Mouse (Mus musculus): Measurements from ENCODE around the gene Cenpu. TPM values are rescaled to one million over a fixed set of nuclear protein-coding genes. Genes with fewer than 3 reads are reported as not detected.

Gene Cenpu
- 1 to 10 TPM; 2.6 TPM for total RNA-seq (2021)
- long read RNA-seq, experiment 1, partial matches to known transcripts = 0 of 1 reads
- long read RNA-seq, experiment 1, other reads (novel, unspliced or antisense) = 1 of 1 reads
- long read RNA-seq, experiment 2, partial matches to known transcripts = 0 of 3 reads
- long read RNA-seq, experiment 2, other reads (novel, unspliced or antisense) = 2 of 3 reads

DNA sequence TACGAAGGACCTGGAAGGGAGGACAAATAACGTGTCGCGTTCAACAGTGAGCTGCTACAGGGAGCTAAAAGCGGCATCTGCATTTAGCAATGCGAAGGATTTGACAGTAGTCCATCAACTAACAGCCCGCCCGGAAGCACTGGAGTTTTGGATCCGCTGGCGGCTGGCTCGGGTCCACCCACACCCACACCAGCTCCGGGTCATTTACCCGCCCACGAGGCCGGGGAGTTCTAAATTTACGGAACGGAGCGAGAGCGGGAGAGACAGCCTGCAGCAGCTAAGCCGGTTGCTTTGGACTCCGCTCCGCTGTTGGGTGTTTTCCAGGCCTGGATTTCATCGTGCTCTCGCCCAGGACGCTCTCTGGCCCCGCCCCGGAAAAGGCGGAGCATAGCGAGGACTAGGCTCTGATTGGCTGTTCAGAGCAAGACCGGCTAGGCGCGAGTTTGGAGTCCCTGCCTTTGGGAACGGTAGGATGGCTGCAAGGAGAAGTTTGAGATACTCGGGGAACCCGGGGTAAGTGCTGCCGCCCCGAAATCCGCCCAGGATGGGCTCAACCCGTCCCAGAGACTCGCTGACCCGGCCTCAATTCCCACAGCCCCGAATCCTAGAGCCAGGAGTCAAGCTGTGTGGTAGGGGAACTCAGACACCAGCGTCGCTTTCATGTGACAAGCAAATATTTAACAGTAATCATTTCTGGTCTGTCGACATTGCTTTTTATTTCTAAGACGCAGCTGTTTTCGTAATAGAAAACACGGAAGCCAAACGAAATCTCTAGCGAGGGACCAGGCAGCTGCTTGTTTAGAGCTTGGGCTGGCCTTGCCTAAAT, at the start of gene Cenpu:
Gene Cenpu, plus strand, starts transcription at position 414 of the 826 bp plus-strand sequence.
- peak; percentile 100 for DNase-seq (ENCODE audit: low spot score in 2 of 2)

DNA sequence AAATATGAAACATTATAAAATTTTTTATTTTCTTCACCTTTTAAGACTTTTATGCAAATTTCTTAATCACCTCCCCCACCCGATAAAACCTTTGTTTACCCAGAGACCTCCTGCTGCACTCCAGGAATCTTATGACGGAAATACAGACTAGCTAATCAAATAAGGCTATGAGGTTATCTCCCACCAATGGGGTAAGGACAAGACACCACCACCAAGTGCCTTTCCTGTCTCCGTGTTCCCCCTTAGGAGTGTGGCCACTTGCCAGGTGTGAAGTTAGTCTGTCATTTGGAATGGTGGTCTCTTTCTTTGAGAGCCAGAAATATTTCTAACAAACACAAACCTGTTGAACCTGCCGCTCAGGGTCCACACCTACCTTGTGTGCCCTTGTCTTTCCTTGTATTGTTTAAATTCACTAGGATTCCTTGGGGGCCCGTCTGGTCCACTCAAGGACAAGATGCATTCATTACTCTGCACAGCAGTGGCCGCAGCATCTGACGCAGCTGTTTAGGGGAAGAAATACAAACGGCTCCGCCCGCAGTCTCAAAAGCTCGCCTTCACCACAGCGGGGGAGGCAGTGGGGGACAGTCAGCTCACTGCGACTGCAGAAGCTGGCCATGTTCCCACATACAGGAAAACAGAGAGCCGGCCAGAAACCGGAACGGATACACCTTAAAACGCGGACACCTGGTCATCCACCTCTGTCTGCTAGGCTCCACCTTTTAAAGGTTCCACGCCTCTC, 49.3 kb upstream of the Cenpu start:
- DNase-seq (ENCODE audit: low spot score in 2 of 2) = no peak

DNA sequence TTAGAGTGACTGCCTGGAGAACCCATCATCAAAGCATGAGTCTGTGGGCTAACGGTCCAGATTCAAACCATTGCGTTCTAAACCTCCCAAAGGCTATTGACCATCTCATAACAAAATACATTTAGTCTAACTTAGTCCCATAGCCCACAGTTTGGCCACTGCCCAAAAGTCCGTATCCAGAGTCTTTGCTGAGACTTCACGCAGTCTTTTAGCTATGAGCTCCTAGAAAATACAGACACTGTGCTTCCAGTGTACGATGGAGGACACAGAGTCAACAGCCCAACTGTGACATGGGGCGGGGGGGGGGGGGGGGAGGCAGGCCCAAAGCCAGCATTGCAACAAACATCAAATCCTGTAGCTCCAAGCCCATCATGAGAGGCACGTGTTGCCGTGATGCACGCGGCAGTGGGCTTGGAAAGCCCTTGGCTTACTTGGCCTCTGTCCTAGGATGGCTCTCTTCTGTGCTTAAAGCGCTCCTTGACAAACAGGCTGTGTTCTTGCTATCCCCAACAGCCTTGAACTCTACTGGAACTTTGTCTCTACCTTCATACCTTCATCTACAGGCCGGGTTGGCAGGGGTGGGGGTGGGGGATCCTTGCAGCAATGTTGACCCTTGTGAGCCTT, 48.6 kb upstream of the Cenpu start:
- no peak for DNase-seq (ENCODE audit: low spot score in 2 of 2)

DNA sequence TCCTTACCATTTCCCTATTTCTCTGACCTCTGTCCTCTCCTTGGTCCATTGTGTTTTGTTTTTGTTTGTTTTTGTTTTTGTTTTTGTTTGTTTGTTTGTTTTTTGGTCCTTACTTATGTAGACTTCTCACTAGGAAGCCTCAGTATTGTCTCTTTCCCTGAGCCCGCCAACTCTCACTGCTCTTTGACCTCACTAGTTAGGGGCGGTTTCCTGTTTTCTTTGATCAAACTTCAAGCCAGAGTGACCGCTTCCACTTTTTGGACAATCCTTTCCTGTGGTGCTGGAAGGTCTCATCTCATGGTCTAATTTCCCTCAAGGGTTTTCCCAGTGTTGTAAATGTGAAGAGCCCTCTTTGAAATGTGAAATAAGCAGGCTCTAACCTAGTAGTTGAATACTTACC, 47.6 kb upstream of the Cenpu start:
- no peak for DNase-seq (ENCODE audit: low spot score in 2 of 2)

DNA sequence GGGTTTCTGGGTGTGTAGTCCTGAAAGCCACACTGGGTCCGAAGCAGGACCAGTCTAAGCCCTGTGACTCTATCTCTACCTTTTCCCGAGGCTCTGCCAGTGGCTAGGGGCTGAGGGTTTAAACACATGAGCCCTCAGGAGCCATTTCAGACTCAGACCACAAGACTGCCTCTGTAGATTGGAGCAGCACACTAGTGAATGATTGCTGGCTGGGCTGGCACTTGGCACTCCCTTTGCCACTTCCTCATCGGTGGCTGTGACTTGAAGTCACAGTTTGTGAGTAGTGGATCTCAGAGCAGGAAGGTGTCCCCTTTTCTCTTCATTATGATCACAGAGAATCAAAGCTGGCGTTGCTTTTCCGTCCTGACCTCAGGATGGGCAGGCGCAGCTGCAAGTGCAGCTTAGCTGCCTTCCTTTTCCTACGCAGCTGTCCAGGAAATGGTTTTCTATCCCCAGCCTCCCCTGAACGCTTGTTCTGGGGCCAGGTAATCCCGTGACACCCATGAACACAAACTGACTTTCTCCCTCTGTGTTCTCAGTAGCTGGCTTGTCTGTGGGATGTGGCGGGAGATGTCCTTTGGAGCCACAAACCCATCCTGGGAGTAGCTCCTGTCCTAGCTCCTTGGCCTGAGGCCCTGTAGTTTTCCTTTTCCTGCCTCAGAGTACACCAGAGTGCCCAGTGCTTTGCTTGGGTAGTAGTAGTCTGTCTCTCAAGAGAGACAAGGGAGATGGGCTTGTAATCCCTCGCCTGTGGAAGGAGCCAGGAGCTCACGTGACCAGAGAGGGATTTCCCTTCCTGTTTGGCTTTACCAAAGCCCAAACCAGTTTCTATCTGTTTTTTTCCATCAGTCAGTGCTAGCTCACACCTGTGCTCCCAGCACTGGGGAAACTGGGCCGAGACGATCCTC, 43.1 kb upstream of the Cenpu start:
- no peak for DNase-seq (ENCODE audit: low spot score in 2 of 2)

DNA sequence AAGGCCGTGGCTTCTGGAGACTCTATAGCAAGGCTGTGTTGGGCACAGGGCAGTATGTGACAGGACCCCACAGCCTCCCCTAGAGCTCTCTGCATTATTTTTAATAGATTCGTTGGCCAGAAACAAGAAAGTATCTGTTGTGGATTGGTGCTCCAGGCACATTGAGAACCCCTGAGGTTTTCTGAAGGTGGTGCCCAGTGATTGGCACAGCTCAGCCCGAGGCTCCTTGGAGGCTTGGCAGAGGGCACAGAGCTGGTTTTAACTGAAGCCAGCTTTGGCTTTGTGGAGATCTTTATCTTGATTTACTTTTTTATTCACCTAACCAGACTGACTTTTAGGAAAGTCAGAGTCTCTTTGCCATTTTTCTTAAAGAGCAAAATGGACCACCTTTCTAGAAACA, 42.4 kb upstream of the Cenpu start:
- DNase-seq (ENCODE audit: low spot score in 2 of 2) = no peak

DNA sequence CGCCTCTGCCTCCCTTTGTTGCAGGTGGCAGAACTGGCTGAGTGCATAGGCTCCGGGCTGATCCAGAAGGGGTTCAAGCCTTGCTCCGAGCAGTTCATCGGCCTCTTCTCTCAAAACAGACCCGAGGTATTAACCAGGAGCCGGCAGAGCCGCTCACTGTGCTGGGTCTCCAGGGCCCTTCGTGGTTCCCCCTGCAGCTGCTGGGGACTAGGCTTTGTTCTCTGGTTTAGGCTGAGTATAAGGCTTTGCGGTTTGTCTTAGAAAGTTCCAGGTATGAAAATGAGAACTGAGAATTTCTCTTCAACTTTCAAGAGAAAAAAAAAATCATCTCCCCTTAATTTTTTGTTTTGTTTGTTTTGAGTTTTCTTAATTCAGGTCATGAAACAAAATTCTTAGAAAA, 40.5 kb upstream of the Cenpu start:
- no peak for DNase-seq (ENCODE audit: low spot score in 2 of 2)

DNA sequence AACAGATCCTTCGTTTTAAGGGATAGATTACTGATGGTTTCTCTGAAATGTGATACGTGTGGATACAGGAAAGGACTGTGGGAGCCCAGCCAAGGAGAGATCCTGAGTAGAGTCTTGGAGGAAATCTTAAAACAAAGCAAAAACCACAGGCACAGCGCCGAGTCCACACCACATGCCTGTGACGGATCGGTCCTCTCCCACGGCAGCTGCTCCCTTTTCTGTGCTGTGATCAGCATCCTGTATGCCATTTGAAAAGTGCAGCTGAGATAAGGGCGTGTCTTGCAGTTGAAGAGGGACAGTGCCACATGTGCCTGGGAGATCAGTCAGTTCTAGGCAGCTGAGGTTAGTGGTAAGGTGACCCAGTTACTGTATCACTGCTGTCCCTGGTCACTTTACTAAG, 39.3 kb upstream of the Cenpu start:
- DNase-seq (ENCODE audit: low spot score in 2 of 2) = no peak

DNA sequence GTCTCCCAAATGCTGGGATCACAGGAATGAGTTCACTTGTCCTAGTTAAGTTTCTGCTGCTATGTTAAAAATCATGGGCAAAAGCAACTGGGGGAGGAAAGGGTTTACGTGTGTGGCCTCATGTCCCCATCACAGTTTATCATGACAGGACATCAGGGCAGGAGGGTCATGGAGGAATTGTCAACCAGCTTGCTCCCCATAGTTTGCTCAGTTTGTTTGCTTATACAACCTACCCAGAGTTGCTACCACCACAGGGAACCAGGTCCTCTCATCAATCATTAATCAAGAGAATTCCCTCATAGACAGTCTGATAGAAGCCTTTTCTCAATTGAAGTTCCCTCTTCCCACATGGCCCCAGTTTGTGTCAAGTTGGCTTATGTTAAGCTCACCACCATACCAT, 37.8 kb upstream of the Cenpu start:
- DNase-seq (ENCODE audit: low spot score in 2 of 2) = no peak

DNA sequence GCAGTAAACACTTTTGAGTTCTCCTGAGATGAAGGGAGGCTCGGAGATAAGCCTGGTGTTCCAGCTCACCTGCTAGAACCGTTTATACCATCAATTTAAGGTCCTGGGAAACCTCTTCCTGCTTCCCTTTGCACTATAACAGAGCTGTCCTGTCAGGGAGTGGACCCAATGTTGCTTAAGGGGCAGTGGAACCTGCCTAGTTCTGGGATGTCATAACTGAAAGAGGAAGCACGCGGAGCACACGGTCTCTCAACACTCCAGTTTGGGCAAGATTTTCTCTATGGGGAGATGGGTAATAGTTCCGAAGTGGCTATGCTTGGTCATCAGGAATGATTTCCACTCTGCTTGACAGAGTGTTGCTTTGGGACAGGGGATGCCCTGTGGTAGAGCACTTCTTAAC, 31.2 kb upstream of the Cenpu start:
- no peak for DNase-seq (ENCODE audit: low spot score in 2 of 2)

DNA sequence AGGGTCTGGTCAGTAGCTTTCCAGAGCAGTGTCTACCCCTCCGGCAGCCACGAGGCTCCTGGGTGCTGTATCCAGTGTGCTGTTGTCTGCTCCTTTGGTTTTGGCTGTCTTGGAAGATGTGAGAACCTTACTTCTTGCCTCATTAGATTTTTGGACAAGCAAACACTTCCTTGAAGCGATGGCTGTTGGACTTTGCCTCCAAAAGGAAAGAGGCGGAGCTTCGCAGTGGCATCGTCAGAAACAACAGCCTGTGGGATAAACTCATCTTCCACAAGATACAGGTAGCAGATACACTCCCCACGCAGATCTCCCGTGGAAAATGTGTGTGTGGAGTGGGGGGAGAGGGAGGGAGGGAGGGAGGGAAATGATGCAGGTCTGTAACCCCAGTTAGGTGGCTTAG, 25.7 kb upstream of the Cenpu start:
- no peak for DNase-seq (ENCODE audit: low spot score in 2 of 2)

DNA sequence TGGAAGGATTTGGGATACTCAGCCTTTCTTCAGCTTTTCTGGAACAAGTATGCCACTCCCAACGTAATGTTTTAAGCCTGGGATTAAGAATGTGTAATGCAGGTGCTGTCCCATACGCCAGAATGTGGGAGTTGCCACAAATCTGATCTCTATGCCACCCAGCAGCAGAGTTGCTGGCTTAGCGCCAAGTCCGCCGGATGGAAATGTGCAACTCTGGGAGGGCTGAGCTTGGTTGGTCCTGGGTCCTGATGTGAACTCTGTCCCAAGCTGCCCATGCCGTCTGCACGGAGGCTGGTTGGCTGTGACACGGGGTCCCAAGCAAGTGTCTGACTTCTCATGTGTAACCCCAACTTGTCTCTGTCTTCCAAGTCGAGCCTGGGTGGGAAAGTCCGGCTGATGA, 25.0 kb upstream of the Cenpu start:
- no peak for DNase-seq (ENCODE audit: low spot score in 2 of 2)

DNA sequence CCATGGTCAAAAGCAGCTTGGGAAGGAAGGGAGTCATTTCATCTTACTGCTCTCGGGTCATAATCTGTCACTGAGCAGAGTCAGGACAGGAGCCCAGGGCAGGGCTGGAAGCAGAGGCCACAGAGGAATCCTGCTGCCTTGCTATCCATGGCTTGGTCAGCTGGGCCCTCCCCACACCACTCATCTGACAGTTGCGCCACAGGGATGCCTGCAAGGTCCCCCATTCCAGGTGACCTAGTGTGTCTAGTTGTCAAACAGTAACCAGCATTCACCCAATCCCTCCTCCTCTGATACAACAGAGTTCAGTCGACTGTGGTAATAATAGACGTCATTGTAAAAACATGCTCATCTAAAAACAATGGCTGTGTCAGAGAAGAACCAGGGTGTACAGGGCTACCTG, 22.3 kb upstream of the Cenpu start:
- DNase-seq (ENCODE audit: low spot score in 2 of 2) = no peak

DNA sequence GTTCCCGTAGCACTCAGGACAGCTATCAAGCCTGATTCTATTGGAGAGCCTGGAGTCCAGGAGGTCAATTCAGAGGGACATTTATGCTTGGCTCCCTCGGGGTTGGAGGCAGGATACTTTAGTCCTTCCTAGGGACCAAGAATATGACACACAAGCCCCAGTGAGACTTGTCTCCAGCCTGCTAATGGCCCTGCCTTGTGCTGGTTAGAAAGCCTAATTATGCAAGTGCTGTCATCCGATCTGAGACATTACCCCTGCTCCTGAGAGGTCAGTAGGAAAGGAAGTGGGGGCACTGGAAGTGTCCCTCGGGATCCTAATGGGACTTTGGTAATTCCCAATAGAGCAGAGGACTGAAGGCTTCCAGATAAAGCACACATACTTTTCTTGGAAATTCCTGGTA, 21.3 kb upstream of the Cenpu start:
- no peak for DNase-seq (ENCODE audit: low spot score in 2 of 2)

DNA sequence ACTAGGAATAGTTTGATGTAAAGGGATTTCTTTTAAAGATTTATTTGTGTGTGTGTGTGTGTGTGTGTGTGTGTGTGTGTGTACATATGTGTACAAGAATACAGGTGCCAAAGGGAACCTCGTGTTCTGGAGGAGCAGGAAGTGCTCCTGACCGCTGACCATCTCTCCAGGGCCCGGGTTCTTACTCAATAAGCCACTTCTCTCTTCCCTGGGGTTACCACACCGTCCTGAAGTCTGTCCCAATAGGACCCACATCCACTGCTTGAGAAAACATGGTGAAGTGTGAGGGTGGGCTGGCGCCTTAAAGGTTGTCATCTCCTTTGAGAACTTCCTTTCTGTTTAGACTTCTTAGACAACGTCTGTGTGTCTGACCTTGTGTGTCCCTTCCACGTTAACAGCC, 17.9 kb upstream of the Cenpu start:
- DNase-seq (ENCODE audit: low spot score in 2 of 2) = no peak

DNA sequence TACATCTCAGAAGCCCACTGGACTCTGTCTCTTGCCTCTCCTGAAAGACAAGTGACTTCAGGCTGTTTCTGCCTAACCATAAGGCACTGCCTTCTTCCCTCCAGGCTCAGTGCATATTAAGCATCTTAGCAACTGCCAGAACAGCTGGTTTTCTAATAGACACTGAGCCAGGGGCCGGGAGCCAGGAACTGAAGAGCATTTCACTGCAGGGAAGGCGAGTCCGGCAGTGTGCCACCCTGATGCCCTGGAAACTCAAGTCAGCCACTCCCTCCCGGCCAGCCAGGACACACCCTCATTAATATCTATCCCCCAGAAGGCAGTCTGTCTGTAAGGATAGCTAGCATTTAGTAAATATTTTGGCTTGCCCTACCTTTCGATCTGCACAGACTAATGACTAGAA, 12.1 kb upstream of the Cenpu start:
- DNase-seq (ENCODE audit: low spot score in 2 of 2) = no peak

DNA sequence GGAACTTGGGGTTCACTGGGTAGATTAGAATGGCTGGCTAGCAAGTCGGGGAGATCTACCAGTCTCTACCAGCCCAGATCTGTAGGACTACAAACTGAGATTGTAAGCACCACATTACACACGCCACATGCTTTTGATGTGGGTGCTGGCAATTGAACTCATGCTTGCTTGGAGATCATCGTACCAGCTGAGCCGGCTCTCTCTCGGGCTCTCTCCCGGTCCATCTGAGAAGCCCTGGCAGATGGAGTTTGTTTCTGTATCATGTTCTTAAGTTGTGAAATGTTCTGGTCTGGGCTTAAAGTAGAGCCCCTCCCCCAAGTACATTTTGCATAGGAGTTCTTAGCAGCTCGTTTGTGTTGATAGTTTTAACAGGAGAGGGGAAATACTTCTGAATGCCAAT, 8.6 kb upstream of the Cenpu start:
- DNase-seq (ENCODE audit: low spot score in 2 of 2) = no peak

DNA sequence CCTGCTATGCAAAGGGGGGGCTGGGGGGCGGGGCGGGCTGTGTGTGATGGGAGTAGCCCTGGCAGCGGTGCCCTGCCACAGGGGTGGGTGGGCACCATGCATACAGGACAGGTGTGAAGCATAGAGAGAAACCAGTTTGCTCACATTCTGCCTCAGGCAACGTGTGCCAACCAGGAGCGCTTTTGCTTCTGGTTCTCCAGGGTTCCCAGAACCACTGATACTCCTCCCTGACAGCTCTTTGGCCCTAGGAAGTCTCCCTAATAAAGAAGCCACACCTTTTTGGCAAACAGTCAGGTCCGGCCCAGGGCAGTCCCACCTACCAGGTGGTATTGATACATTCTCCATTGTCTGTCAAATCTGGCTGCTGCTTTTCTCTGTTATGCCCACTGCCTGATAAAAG, 8.2 kb upstream of the Cenpu start:
- DNase-seq (ENCODE audit: low spot score in 2 of 2) = no peak

DNA sequence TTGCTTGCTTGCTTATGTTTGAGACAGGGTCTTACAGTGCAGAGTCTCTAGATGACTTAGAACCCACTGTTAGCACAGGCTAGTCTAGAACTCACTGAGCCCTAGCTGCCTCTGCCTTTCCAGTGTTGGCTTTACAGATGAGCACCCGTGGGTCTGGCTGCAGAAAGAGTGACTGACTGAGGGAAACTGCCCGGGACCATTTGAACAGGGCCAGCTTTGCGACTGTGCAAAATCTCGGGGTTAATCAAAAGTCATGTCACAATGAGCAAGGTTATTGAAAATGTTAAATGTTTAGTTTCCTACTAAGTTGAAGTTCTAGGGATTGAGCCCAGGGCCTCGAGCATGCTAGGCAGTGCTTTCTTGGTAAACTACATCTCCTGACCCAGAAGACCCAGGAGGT, 6.0 kb upstream of the Cenpu start:
- no peak for DNase-seq (ENCODE audit: low spot score in 2 of 2)

DNA sequence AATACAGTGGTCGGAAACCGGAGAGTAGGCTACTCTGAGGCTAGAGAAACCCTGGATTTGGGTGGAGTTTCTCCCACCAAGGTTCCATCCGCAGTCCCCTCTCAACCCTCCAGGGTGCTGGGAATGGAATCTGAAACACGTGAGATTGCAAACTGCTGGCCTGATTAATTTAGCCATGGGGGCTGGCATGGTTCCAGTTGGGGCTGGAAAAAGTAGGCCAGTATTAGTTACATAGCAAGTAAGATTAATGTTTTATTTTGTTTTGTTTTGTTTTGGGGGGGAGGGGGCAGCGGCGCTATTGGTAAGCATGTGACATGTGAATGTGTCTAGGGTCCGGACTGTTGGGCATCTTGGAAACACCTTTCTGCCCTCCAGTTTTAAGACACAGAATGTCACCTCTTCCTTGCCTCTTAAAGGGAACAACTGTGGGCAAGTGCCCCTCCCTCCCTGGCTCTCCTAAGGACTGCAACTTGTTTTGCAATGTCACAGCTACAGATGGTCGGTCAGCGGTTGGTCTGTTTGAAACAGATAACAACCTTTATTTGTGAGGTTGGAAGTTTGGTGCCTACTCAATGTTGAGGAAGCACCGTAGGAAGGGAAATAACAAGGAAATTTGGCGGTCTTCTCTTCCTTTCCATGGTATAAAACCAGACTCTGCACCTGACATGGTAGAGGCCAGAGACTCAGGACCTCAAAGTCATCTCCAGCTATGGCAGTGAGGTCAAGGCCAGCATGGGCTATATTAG, 5.2 kb upstream of the Cenpu start:
- no peak for DNase-seq (ENCODE audit: low spot score in 2 of 2)
